Mouse (Mus musculus): ENCODE measurements around the gene Amz2.

- no peak for TF ChIP-seq CTCF (IDR thresholded peaks at IDR 0.05; ENCODE audit: low read depth)
- no peak for TF ChIP-seq EP300 (IDR thresholded peaks at IDR 0.05; ENCODE audit: low read depth)
Measured at GRCm38 (mm10) chr11:109391760-109392159, 34.0 kb upstream of the Amz2 start.

Measured in liver, embryonic 14.5 days (tissue).